ENCODE assay signal across 14 mouse cellular contexts in genomic region chr7:100535831-100536230, GRCm38 (mm10). TPM values are rescaled to one million over a fixed set of nuclear protein-coding genes. Genes with fewer than 3 reads are reported as not detected.
DNase-seq lines count a peak whose midpoint lies in the region; ATAC-seq lines count a peak whose summit lies in the region.
"Had no signal": no experiment of that assay in that cellular context is flagged by ENCODE, and none has a peak within 500 bp of the region (broad histone marks: within the 10 kb centered on the region; RNA-seq: fewer than 3 reads in every experiment).

No protein-coding gene starts in this region.

- no peak for DNase-seq in kidney, postnatal 4 days
- DNase-seq in 416B (ENCODE audit: low read depth): peak; percentile 56
- no peak for DNase-seq in gastrocnemius, adult 8-10 months (ENCODE audit: low spot score in 2 of 2)
- no peak for DNase-seq in thymus, postnatal 36 days
- DNase-seq: adrenal gland, postnatal 10 days; cerebellum, adult 9-10 months; gastrocnemius, adult 2 months; kidney, adult 8-10 months; right cerebral cortex, postnatal 14 days had no signal

- H3K9ac ChIP-seq in forebrain, embryonic 12.5 days: 0 out of 2 replicates have a peak overlapping the region, but pooled peaks have one; percentile 39
- H3K9ac ChIP-seq in forebrain, embryonic 16.5 days (replicated peaks; ENCODE audit: low read depth, low read length): no peak overlapping the region
- H3K9ac ChIP-seq in kidney, embryonic 15.5 days: no peak overlapping the region
- no peak overlapping the region for H3K9ac ChIP-seq in limb, embryonic 15.5 days

- H3K36me3 ChIP-seq in forebrain, embryonic 12.5 days (replicated peaks): peaks cover 18% of the 10 kb centered on the region
- peaks cover 12% of the 10 kb centered on the region for H3K36me3 ChIP-seq in forebrain, embryonic 16.5 days (ENCODE audit: control insufficient read depth, insufficient read depth)
- peaks cover 21% of the 10 kb centered on the region for H3K36me3 ChIP-seq in kidney, embryonic 15.5 days
- peaks cover 21% of the 10 kb centered on the region for H3K36me3 ChIP-seq in limb, embryonic 15.5 days

- no peaks in the 10 kb centered on the region for H3K9me3 ChIP-seq in forebrain, embryonic 12.5 days
- no peaks in the 10 kb centered on the region for H3K9me3 ChIP-seq in forebrain, embryonic 16.5 days (ENCODE audit: control insufficient read depth, low read length)
- H3K9me3 ChIP-seq in kidney, embryonic 15.5 days (replicated peaks): no peaks in the 10 kb centered on the region
- no peaks in the 10 kb centered on the region for H3K9me3 ChIP-seq in limb, embryonic 15.5 days
- H3K9me3 ChIP-seq: megakaryocyte, embryonic 14.5 days had no signal

- peaks cover 11% of the 10 kb centered on the region for H3K4me1 ChIP-seq in forebrain, embryonic 12.5 days
- peaks cover 10% of the 10 kb centered on the region for H3K4me1 ChIP-seq in forebrain, embryonic 16.5 days (replicated peaks; ENCODE audit: control insufficient read depth, insufficient read depth, low read length)
- peaks cover 9% of the 10 kb centered on the region for H3K4me1 ChIP-seq in kidney, embryonic 15.5 days
- 0 out of 2 replicates have a peak, but pooled peaks cover 8% of the 10 kb centered on the region for H3K4me1 ChIP-seq in limb, embryonic 15.5 days

- 91% methylated on average over 2 of the region's 2 CpGs for WGBS in forebrain, embryonic 12.5 days
- 76% methylated on average over 2 of the region's 2 CpGs for WGBS in forebrain, embryonic 16.5 days
- WGBS in kidney, embryonic 15.5 days: 85% methylated on average over 2 of the region's 2 CpGs
- WGBS in limb, embryonic 15.5 days: 75% methylated on average over 2 of the region's 2 CpGs

- H3K27me3 ChIP-seq in forebrain, embryonic 12.5 days: no peaks in the 10 kb centered on the region
- H3K27me3 ChIP-seq in forebrain, embryonic 16.5 days (replicated peaks; ENCODE audit: control insufficient read depth, insufficient read depth, low read length): no peaks in the 10 kb centered on the region
- no peaks in the 10 kb centered on the region for H3K27me3 ChIP-seq in kidney, embryonic 15.5 days
- no peaks in the 10 kb centered on the region for H3K27me3 ChIP-seq in limb, embryonic 15.5 days
- H3K27me3 ChIP-seq: megakaryocyte, embryonic 14.5 days had no signal

- H3K27ac ChIP-seq in forebrain, embryonic 12.5 days: no peak overlapping the region
- H3K27ac ChIP-seq in forebrain, embryonic 16.5 days (ENCODE audit: low read length): no peak overlapping the region
- no peak overlapping the region for H3K27ac ChIP-seq in kidney, embryonic 15.5 days
- no peak overlapping the region for H3K27ac ChIP-seq in limb, embryonic 15.5 days

- no peak for ATAC-seq in forebrain, embryonic 12.5 days (ENCODE audit: low FRiP score)
- no peak for ATAC-seq in forebrain, embryonic 16.5 days
- no peak for ATAC-seq in kidney, embryonic 15.5 days (replicated peaks; ENCODE audit: low FRiP score)
- ATAC-seq in limb, embryonic 15.5 days (ENCODE audit: insufficient number of reproducible peaks, low FRiP score, low TSS enrichment, low read depth): no peak

- H3K4me3 ChIP-seq in forebrain, embryonic 12.5 days (replicated peaks): no peak overlapping the region
- H3K4me3 ChIP-seq in forebrain, embryonic 16.5 days (replicated peaks; ENCODE audit: low read length): no peak overlapping the region
- H3K4me3 ChIP-seq in kidney, embryonic 15.5 days (replicated peaks): peak overlapping the region; percentile 79; the same call in 1 of the 2 replicates
- peak overlapping the region; percentile 75; the same call in 1 of the 2 replicates for H3K4me3 ChIP-seq in limb, embryonic 15.5 days

- peak overlapping the region; percentile 67; the same call in 1 of the 2 replicates for H3K4me2 ChIP-seq in forebrain, embryonic 12.5 days
- H3K4me2 ChIP-seq in forebrain, embryonic 16.5 days (ENCODE audit: low read length): no peak overlapping the region
- peak overlapping the region; percentile 72 for H3K4me2 ChIP-seq in kidney, embryonic 15.5 days
- no peak overlapping the region for H3K4me2 ChIP-seq in limb, embryonic 15.5 days

RNA-seq across cellular contexts. Expression of gene Coa4, which starts 1.0 kb away (rescaled TPM):
- polyA plus RNA-seq in forebrain, embryonic 12.5 days (2016; fragmentation: Nextera tagmentation; extraction: Ambion mirVana): 12.6 and 15.1 TPM in 2 replicates
- polyA plus RNA-seq in forebrain, embryonic 16.5 days (2015; fragmentation: Nextera tagmentation; extraction: Ambion mirVana): 10.1 and 12.3 TPM in 2 replicates
- polyA plus RNA-seq in kidney, embryonic 15.5 days (2015; fragmentation: Nextera tagmentation; extraction: Ambion mirVana): 23.3 and 24.9 TPM in 2 replicates
- polyA plus RNA-seq in limb, embryonic 15.5 days (2015; fragmentation: Nextera tagmentation; extraction: Ambion mirVana): 20.9 and 24.6 TPM in 2 replicates
- total RNA-seq in gastrocnemius, adult 8-10 months (2022): 10 to 100 TPM in 2 of 4 experiments, 1 to 10 TPM in 2; 8.3 to 10.7 (median 9.7) TPM

RNA-seq across cellular contexts. Expression of gene Dnajb13, which starts 21.1 kb away (rescaled TPM):
- 0.67 and 1.1 TPM in 2 replicates for polyA plus RNA-seq in forebrain, embryonic 12.5 days (2016; fragmentation: Nextera tagmentation; extraction: Ambion mirVana)
- polyA plus RNA-seq in forebrain, embryonic 16.5 days (2015; fragmentation: Nextera tagmentation; extraction: Ambion mirVana): 3.0 and 3.3 TPM in 2 replicates
- 0.40 and 0.42 TPM in 2 replicates for polyA plus RNA-seq in kidney, embryonic 15.5 days (2015; fragmentation: Nextera tagmentation; extraction: Ambion mirVana)
- 0.27 and 0.38 TPM in 2 replicates for polyA plus RNA-seq in limb, embryonic 15.5 days (2015; fragmentation: Nextera tagmentation; extraction: Ambion mirVana)
- total RNA-seq in gastrocnemius, adult 8-10 months (2022): under 1 TPM in 1 of 4 experiments, not detected in 3; 0.13 TPM
- total RNA-seq: gastrocnemius, adult 2 months had no signal

RNA-seq across cellular contexts. Expression of gene Ucp2, which starts 42.7 kb away (rescaled TPM):
- 83.8 and 93.1 TPM in 2 replicates for polyA plus RNA-seq in forebrain, embryonic 12.5 days (2016; fragmentation: Nextera tagmentation; extraction: Ambion mirVana)
- 42.3 and 49.6 TPM in 2 replicates for polyA plus RNA-seq in forebrain, embryonic 16.5 days (2015; fragmentation: Nextera tagmentation; extraction: Ambion mirVana)
- 191 and 221 TPM in 2 replicates for polyA plus RNA-seq in kidney, embryonic 15.5 days (2015; fragmentation: Nextera tagmentation; extraction: Ambion mirVana)
- polyA plus RNA-seq in limb, embryonic 15.5 days (2015; fragmentation: Nextera tagmentation; extraction: Ambion mirVana): 141 and 187 TPM in 2 replicates
- total RNA-seq in gastrocnemius, adult 8-10 months (2022): 10 to 100 TPM in 2 of 4 experiments, 1 to 10 TPM in 2; 6.3 to 15.0 (median 12.0) TPM

Comparison
In these comparisons a context has a peak if more than half of its experiments do, and no peak if none do; other contexts are left out.
1. H3K4me2 ChIP-seq: peak in forebrain, embryonic 12.5 days (single experiment) and kidney, embryonic 15.5 days (single experiment); none in forebrain, embryonic 16.5 days (single experiment) and limb, embryonic 15.5 days (single experiment).
2. H3K4me3 ChIP-seq: peak in kidney, embryonic 15.5 days (single experiment) and limb, embryonic 15.5 days (single experiment); none in forebrain, embryonic 12.5 days (single experiment) and forebrain, embryonic 16.5 days (single experiment).